In the genomic region with DNA sequence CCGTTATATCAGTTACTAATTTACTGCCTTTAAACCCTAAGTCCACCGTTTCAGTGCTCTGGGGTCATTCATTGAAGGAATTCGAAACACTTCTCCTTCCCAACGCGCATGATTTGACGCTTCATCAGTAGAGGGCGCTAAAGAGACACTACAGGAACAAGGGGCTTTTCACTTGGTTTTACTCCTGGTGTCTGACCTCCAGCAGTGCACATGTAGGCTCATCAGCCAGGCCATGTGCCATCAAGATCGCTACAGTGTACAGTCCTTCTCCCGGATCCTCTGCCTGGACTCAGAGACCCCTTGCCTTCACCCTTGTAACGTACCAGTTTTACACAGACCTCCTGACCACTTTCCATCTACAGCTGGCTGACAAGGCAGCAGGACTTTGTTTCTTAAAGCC, we compare ENCODE assay signal across 9 mouse cellular contexts.
DNase-seq lines count a peak whose midpoint lies in the region; ATAC-seq and TF ChIP-seq lines count a peak whose summit lies in the region.
"Had no signal": no experiment of that assay in that cellular context is flagged by ENCODE, and none has a peak within 500 bp of the region (broad histone marks: within the 10 kb centered on the region; RNA-seq: fewer than 3 reads in every experiment).

No protein-coding gene starts in this region.

- no peak overlapping the region for H3K4me2 ChIP-seq in forebrain, embryonic 13.5 days
- H3K4me2 ChIP-seq in liver, postnatal 0 days (ENCODE audit: low read depth, low read length): no peak overlapping the region
- H3K4me2 ChIP-seq in neural tube, embryonic 15.5 days: peak overlapping the region; percentile 19; the same call in 1 of the 2 replicates

- intact Hi-C loops in heart, postnatal 25 days (cut with DNase I): loop anchor here (2.0 to 10.0 kb wide), 3 partner anchors 141 to 327 kb away; a partner anchor contains a TSS

- peak; percentile 34 for DNase-seq in brain, embryonic 18.5 days (ENCODE audit: low read depth, low spot score)
- DNase-seq in heart, postnatal 25 days (ENCODE audit: low spot score): peak; percentile 35
- DNase-seq in large intestine, adult 2 months (ENCODE audit: low read depth, low spot score): peak; percentile 32
- DNase-seq in liver, postnatal 0 days: peak; percentile 68
- DNase-seq in thymus, adult 18-20 months: peak; percentile 4 to 5

- H3K27me3 ChIP-seq in E14TG2a.4 (ENCODE audit: insufficient read depth, low read length): peaks cover 17% of the 10 kb centered on the region
- no peaks in the 10 kb centered on the region for H3K27me3 ChIP-seq in forebrain, embryonic 13.5 days
- H3K27me3 ChIP-seq in liver, postnatal 0 days (ENCODE audit: insufficient read depth, low read length): no peaks in the 10 kb centered on the region
- no peaks in the 10 kb centered on the region for H3K27me3 ChIP-seq in neural tube, embryonic 15.5 days (replicated peaks)

- no peak overlapping the region for H3K4me3 ChIP-seq in E14TG2a.4 (replicated peaks; ENCODE audit: low read length)
- no peak overlapping the region for H3K4me3 ChIP-seq in forebrain, embryonic 13.5 days
- H3K4me3 ChIP-seq in liver, postnatal 0 days (ENCODE audit: low read depth, low read length): no peak overlapping the region
- no peak overlapping the region for H3K4me3 ChIP-seq in neural tube, embryonic 15.5 days (replicated peaks)
- H3K4me3 ChIP-seq: erythroblast, embryonic 14.5 days had no signal

- no peak for TF ChIP-seq EP300 in liver, postnatal 0 days (IDR thresholded peaks at IDR 0.05; ENCODE audit: low read depth)

- no peaks in the 10 kb centered on the region for H3K36me3 ChIP-seq in E14TG2a.4 (ENCODE audit: insufficient read depth, low read length)
- no peaks in the 10 kb centered on the region for H3K36me3 ChIP-seq in forebrain, embryonic 13.5 days (ENCODE audit: poor library complexity, severe bottlenecking)
- no peaks in the 10 kb centered on the region for H3K36me3 ChIP-seq in liver, postnatal 0 days (replicated peaks; ENCODE audit: insufficient read depth, low read length)
- no peaks in the 10 kb centered on the region for H3K36me3 ChIP-seq in neural tube, embryonic 15.5 days

- peak; percentile 66 for ATAC-seq in forebrain, embryonic 13.5 days
- peak; percentile 87 for ATAC-seq in liver, postnatal 0 days
- ATAC-seq in neural tube, embryonic 15.5 days (ENCODE audit: low FRiP score): peak; percentile 45; the same call in 1 of the 2 replicates

- H3K9me3 ChIP-seq in E14TG2a.4 (ENCODE audit: low read length): no peaks in the 10 kb centered on the region
- no peaks in the 10 kb centered on the region for H3K9me3 ChIP-seq in forebrain, embryonic 13.5 days (replicated peaks)
- no peaks in the 10 kb centered on the region for H3K9me3 ChIP-seq in liver, postnatal 0 days (ENCODE audit: low read length)
- H3K9me3 ChIP-seq in neural tube, embryonic 15.5 days (replicated peaks): no peaks in the 10 kb centered on the region

- peak; percentile 84 for TF ChIP-seq CTCF in E14TG2a.4 (conservative IDR thresholded peaks at IDR 0.05; ENCODE audit: low read length)
- peak; percentile 94 for TF ChIP-seq CTCF in liver, postnatal 0 days (IDR thresholded peaks at IDR 0.05; ENCODE audit: low read depth)

- WGBS in forebrain, embryonic 13.5 days: 9% methylated on average over 10 of the region's 10 CpGs
- 10% methylated on average over 10 of the region's 10 CpGs for WGBS in large intestine, adult 2 months
- 11% methylated on average over 10 of the region's 10 CpGs for WGBS in liver, postnatal 0 days (ENCODE audit: insufficient replicate concordance)
- 7% methylated on average over 10 of the region's 10 CpGs for WGBS in neural tube, embryonic 15.5 days

- H3K9ac ChIP-seq in forebrain, embryonic 13.5 days: no peak overlapping the region
- no peak overlapping the region for H3K9ac ChIP-seq in liver, postnatal 0 days (replicated peaks)
- H3K9ac ChIP-seq in neural tube, embryonic 15.5 days (replicated peaks): no peak overlapping the region

- no peak overlapping the region for H3K27ac ChIP-seq in forebrain, embryonic 13.5 days
- H3K27ac ChIP-seq in liver, postnatal 0 days (ENCODE audit: low read depth): no peak overlapping the region
- no peak overlapping the region for H3K27ac ChIP-seq in neural tube, embryonic 15.5 days (replicated peaks)

- H3K4me1 ChIP-seq in E14TG2a.4 (replicated peaks; ENCODE audit: low read depth, low read length): peaks cover 17% of the 10 kb centered on the region
- H3K4me1 ChIP-seq in forebrain, embryonic 13.5 days: peaks cover 10% of the 10 kb centered on the region; the same call in 1 of the 2 replicates
- H3K4me1 ChIP-seq in liver, postnatal 0 days (ENCODE audit: insufficient read depth): no peaks in the 10 kb centered on the region
- H3K4me1 ChIP-seq in neural tube, embryonic 15.5 days: peaks cover 5% of the 10 kb centered on the region; the same call in 1 of the 2 replicates

Comparison
In these comparisons a context has a peak if more than half of its experiments do, and no peak if none do; other contexts are left out.
1. DNase-seq: peak in every context shown above with its lines; median percentile 68 in liver, postnatal 0 days; 35 in heart, postnatal 25 days; 34 in brain, embryonic 18.5 days; 32 in large intestine, adult 2 months; 4 in thymus, adult 18-20 months.